Mouse (Mus musculus): ENCODE measurements around the gene Fbxl16. TPM values are rescaled to one million over a fixed set of nuclear protein-coding genes. Genes with fewer than 3 reads are reported as not detected.

The Fbxl16 gene
- total and polyA plus RNA-seq, 3 experiments = 1.1 to 3.2 (median 1.4) TPM

- WGBS = under 1% methylated on average over 37 of the region's 37 CpGs
- peak; percentile 95 to 98 for DNase-seq
- TF ChIP-seq POLR2A (IDR thresholded peaks at IDR 0.05; ENCODE audit: insufficient read depth, low read depth, low read length) (peak; percentile 86), EP300 (IDR thresholded peaks at IDR 0.05; ENCODE audit: insufficient read depth, low read depth, low read length) (peak; percentile 98), CTCF (IDR thresholded peaks at IDR 0.05) (peak; percentile 100; the same call in 1 of the 2 replicates)
- Histone ChIP-seq H3K4me3 (peak within 1 kb of the TSS; percentile 81), H3K36me3 (ENCODE audit: control insufficient read depth, insufficient read depth, low read length) (no peaks in the 10 kb centered on the region), H3K79me2 (replicated peaks; ENCODE audit: control insufficient read depth, insufficient read depth, low read length) (no peaks in the 10 kb centered on the region), H3K4me1 (ENCODE audit: control insufficient read depth, insufficient read depth, low read length) (peaks cover 6% of the 10 kb centered on the region), H3K27ac (peak within 1 kb of the TSS; percentile 94), H3K9ac (ENCODE audit: low read depth, low read length) (peak within 1 kb of the TSS; percentile 92), H3K27me3 (ENCODE audit: control insufficient read depth, insufficient read depth, low read length) (no peaks in the 10 kb centered on the region)
- intact Hi-C loops (cut with DNase I) = loop anchor here (1.0 to 10.0 kb wide), 3 partner anchors 24 to 1431 kb away; partner anchors contain the start of genes Lemd2 and Metrn
Observed at GRCm38 (mm10) chr17:25773549-25774120, 35.2 kb upstream of the Fbxl16 start, which contains the start of gene Narfl. Narfl (plus strand) TSS chr17:25773776.

GRCm38 (mm10) chr17:25775318-25776062, 33.4 kb upstream of the Fbxl16 start:
- Histone ChIP-seq H3K36me3 (ENCODE audit: control insufficient read depth, insufficient read depth, low read length) (no peaks in the 10 kb centered on the region), H3K79me2 (replicated peaks; ENCODE audit: control insufficient read depth, insufficient read depth, low read length) (no peaks in the 10 kb centered on the region), H3K27me3 (ENCODE audit: control insufficient read depth, insufficient read depth, low read length) (no peaks in the 10 kb centered on the region), H3K4me3 (no peak overlapping the region), H3K9ac (ENCODE audit: low read depth, low read length) (no peak overlapping the region), H3K4me1 (ENCODE audit: control insufficient read depth, insufficient read depth, low read length) (peaks cover 6% of the 10 kb centered on the region), H3K27ac (no peak overlapping the region)
- no peak for DNase-seq
- WGBS = 83% methylated on average over 10 of the region's 10 CpGs
- intact Hi-C loops (cut with DNase I) = loop anchor here (10.0 kb wide), 1 partner anchor 1429 kb away; the partner anchor contains the start of gene Lemd2
- TF ChIP-seq CTCF (IDR thresholded peaks at IDR 0.05) (no peak), EP300 (IDR thresholded peaks at IDR 0.05; ENCODE audit: insufficient read depth, low read depth, low read length) (no peak), POLR2A (IDR thresholded peaks at IDR 0.05; ENCODE audit: insufficient read depth, low read depth, low read length) (no peak)

- H3K27me3 ChIP-seq (ENCODE audit: control insufficient read depth, insufficient read depth, low read length) = no peaks in the 10 kb centered on the region
- H3K79me2 ChIP-seq (replicated peaks; ENCODE audit: control insufficient read depth, insufficient read depth, low read length) = no peaks in the 10 kb centered on the region
- no peak overlapping the region for H3K9ac ChIP-seq (ENCODE audit: low read depth, low read length)
- H3K27ac ChIP-seq = no peak overlapping the region
- no peaks in the 10 kb centered on the region for H3K36me3 ChIP-seq (ENCODE audit: control insufficient read depth, insufficient read depth, low read length)
- intact Hi-C loops (cut with DNase I) = loop anchor here (10.0 kb wide), 1 partner anchor 1427 kb away; the partner anchor contains the start of gene Lemd2
- DNase-seq = peak in 1 of 2 experiments; percentile 13
- 90% methylated on average over 5 of the region's 5 CpGs for WGBS
- peaks cover 6% of the 10 kb centered on the region for H3K4me1 ChIP-seq (ENCODE audit: control insufficient read depth, insufficient read depth, low read length)
- no peak overlapping the region for H3K4me3 ChIP-seq
- TF ChIP-seq EP300 (IDR thresholded peaks at IDR 0.05; ENCODE audit: insufficient read depth, low read depth, low read length) (no peak), CTCF (IDR thresholded peaks at IDR 0.05) (no peak), POLR2A (IDR thresholded peaks at IDR 0.05; ENCODE audit: insufficient read depth, low read depth, low read length) (no peak)
Observed at GRCm38 (mm10) chr17:25777948-25778347, 30.9 kb upstream of the Fbxl16 start.

- no peak overlapping the region for H3K4me3 ChIP-seq
- H3K27me3 ChIP-seq (ENCODE audit: control insufficient read depth, insufficient read depth, low read length) = no peaks in the 10 kb centered on the region
- H3K79me2 ChIP-seq (replicated peaks; ENCODE audit: control insufficient read depth, insufficient read depth, low read length) = no peaks in the 10 kb centered on the region
- no peak overlapping the region for H3K9ac ChIP-seq (ENCODE audit: low read depth, low read length)
- H3K4me1 ChIP-seq (ENCODE audit: control insufficient read depth, insufficient read depth, low read length) = peaks cover 2% of the 10 kb centered on the region; the same call in 1 of the 2 replicates
- intact Hi-C loops (cut with DNase I) = no loop called here
- 77% methylated on average over 6 of the region's 6 CpGs for WGBS
- DNase-seq = no peak
- H3K27ac ChIP-seq = no peak overlapping the region
- no peaks in the 10 kb centered on the region for H3K36me3 ChIP-seq (ENCODE audit: control insufficient read depth, insufficient read depth, low read length)
- TF ChIP-seq EP300 (IDR thresholded peaks at IDR 0.05; ENCODE audit: insufficient read depth, low read depth, low read length) (no peak), POLR2A (IDR thresholded peaks at IDR 0.05; ENCODE audit: insufficient read depth, low read depth, low read length) (no peak), CTCF (IDR thresholded peaks at IDR 0.05) (no peak)
Observed at GRCm38 (mm10) chr17:25781339-25781738, 27.5 kb upstream of the Fbxl16 start.

GRCm38 (mm10) chr17:25783086-25783485, 25.8 kb upstream of the Fbxl16 start:
- Histone ChIP-seq H3K27ac (no peak overlapping the region; the same call in 1 of the 2 replicates), H3K4me3 (no peak overlapping the region), H3K4me1 (ENCODE audit: control insufficient read depth, insufficient read depth, low read length) (peaks cover 2% of the 10 kb centered on the region; the same call in 1 of the 2 replicates), H3K9ac (ENCODE audit: low read depth, low read length) (no peak overlapping the region), H3K79me2 (replicated peaks; ENCODE audit: control insufficient read depth, insufficient read depth, low read length) (no peaks in the 10 kb centered on the region), H3K27me3 (ENCODE audit: control insufficient read depth, insufficient read depth, low read length) (no peaks in the 10 kb centered on the region), H3K36me3 (ENCODE audit: control insufficient read depth, insufficient read depth, low read length) (no peaks in the 10 kb centered on the region)
- 39% methylated on average over 7 of the region's 7 CpGs for WGBS
- peak; percentile 62 to 71 for DNase-seq
- no peak for TF ChIP-seq CTCF (IDR thresholded peaks at IDR 0.05)
- no peak for TF ChIP-seq EP300 (IDR thresholded peaks at IDR 0.05; ENCODE audit: insufficient read depth, low read depth, low read length)
- no peak for TF ChIP-seq POLR2A (IDR thresholded peaks at IDR 0.05; ENCODE audit: insufficient read depth, low read depth, low read length)
- intact Hi-C loops (cut with DNase I) = no loop called here

All from heart, adult 2 months (tissue).